Mouse (Mus musculus) brain, embryonic 14.5 days (tissue): ENCODE measurements around the gene Il10rb.

Experiments used
- CTCF ChIP-seq: fragments of 200-500 bp; IDR thresholded peaks from 2 replicates; pipeline ENCODE4 v1.5.1; 2012; ENCODE audit warnings: inconsistent platforms, mild to moderate bottlenecking, moderate library complexity, borderline replicate concordance; ENCODE audit not compliant: insufficient read depth, insufficient read length; ENCODE audit errors: extremely low read depth
- POLR2A ChIP-seq: fragments of 200-500 bp; IDR thresholded peaks from 2 replicates; pipeline ENCODE4 v1.6.1; 2012; ENCODE audit warnings: mild to moderate bottlenecking, inconsistent platforms, borderline replicate concordance; ENCODE audit not compliant: poor library complexity, insufficient read depth, insufficient read length, severe bottlenecking; ENCODE audit errors: extremely low read depth

DNA sequence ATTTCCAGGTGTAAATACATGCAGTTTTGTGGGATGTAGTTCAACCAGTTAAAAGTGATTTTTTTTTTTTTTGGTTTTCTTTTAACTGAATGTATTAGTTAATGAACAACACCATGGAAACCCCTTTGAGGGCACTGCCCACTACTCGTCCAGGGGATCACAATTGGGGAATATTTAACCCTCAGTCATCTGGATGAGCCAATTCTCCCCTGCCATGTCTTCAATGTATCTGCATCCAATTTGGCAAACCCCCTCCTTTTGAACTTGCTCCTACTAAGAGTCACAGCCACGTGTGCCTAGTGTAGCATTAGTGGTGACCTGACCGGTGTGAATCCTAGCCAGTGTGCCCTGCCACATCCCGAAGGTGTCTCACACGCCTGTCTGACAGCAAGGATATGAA is 12.6 kb downstream of the Il10rb start:
- TF ChIP-seq POLR2A: no peak
- TF ChIP-seq CTCF: no peak
